Mouse (Mus musculus) ES-E14 (cell line): ENCODE measurements around the gene Serpina3n.

Experiments
- HCFC1 ChIP-seq: IDR thresholded peaks from 2 replicates; pipeline ENCODE4 v1.6.1; 2012; ENCODE audit warnings: low read length, inconsistent platforms, borderline replicate concordance; ENCODE audit not compliant: insufficient read depth
- MAFK ChIP-seq: IDR thresholded peaks from 2 replicates; pipeline ENCODE4 v1.6.1; 2014; ENCODE audit warnings: mild to moderate bottlenecking, low read depth, low read length, inconsistent platforms; ENCODE audit not compliant: insufficient read depth

- TF ChIP-seq MAFK: no peak
- TF ChIP-seq HCFC1: no peak
Measured at GRCm38 (mm10) chr12:104425591-104425990, 19.1 kb downstream of the Serpina3n start.
